Mouse (Mus musculus): ENCODE data around the gene Papss2. TPM values are rescaled to one million over a fixed set of nuclear protein-coding genes. Genes with fewer than 3 reads are reported as not detected.
A peak's percentile ranks its signal among the peaks of the same experiment; 100 is the strongest.

The Papss2 gene
- 129 and 168 TPM in 2 replicates for polyA plus RNA-seq (2012; rRNA removed)

DNA sequence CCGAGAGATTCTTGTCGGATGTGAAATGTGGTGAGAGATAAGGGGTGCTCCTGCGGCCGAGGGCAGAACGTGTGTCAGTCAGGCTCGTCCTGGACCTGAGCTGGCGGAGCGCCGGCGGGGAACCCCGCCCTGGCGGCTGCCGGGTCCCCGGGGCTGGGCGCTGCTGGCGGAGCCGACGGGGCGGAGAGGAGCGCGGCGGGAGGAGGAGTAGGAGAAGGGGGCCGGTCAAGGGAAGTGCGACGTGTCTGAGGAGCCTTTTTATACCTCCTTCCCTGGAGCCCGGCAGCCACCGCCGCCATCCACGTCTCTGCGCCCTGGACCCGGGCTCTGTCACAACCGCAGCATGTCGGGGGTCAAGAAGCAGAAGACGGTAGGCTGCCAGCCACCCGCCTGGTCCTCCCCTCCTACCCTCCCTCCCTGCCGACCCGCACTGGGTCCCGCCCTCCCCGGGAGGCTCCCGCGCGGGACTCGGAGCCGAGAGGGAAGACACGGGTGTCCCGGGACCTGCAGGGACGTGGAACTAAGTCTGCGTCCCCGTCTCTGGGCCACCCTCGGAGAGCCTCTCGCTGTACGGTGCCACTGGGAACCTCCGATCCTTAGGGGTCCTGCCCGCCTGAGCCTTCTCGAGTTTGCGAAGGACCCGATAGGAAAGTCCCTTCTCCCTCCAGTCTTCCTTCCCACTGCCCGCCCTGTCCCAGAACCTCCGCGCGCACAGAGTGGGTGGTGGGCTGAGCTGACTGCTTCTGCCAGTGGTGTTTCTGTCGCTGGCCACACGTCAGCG is at the start of gene Papss2:
Gene Papss2, plus strand, starts transcription at position 285 of the 781 bp plus-strand sequence.
- peak within 1 kb of the TSS; percentile 73 for H3K4me3 ChIP-seq (ENCODE audit: insufficient read depth, low read depth, low read length)
- peak; percentile 89 for DNase-seq
- TF ChIP-seq POLR2A (IDR thresholded peaks at IDR 0.05; ENCODE audit: low read depth, low read length) (peak; percentile 48), CTCF (conservative IDR thresholded peaks at IDR 0.05; ENCODE audit: insufficient read depth, insufficient read length, low read depth, low read length) (no peak)
- H3K36me3 ChIP-seq (ENCODE audit: control insufficient read depth, insufficient read depth, low read length) = no peaks in the 10 kb centered on the region
- H3K27me3 ChIP-seq (replicated peaks; ENCODE audit: control insufficient read depth, insufficient read depth, low read length) = no peaks in the 10 kb centered on the region
- H3K4me1 ChIP-seq (ENCODE audit: control insufficient read depth, insufficient read depth, low read length) = peaks cover 24% of the 10 kb centered on the region
- 1% methylated on average over 63 of the region's 64 CpGs for WGBS
- H3K27ac ChIP-seq (ENCODE audit: insufficient read depth, low read depth, low read length) = peak within 1 kb of the TSS; percentile 42; the same call in 1 of the 2 replicates

DNA sequence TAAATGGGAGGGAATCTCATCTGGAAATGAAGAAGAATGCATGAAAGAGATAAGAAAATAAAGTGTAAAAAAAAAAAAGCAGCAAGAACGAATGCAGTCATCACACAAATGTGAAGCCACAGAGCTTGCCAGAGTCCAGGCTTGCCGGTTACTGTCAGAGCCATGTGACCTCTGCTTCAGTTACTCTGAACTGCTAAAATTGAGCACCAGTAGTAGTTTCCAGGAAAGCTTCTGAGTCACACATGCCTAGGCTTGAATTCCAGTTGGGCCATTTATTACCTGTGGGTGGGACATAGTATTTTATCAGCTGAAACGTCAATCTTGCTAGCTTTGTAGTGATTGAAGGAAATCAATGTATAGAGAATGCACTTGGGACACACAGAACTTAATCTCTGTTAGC is 48.2 kb upstream of the Papss2 start:
- no peaks in the 10 kb centered on the region for H3K36me3 ChIP-seq (ENCODE audit: control insufficient read depth, insufficient read depth, low read length)
- TF ChIP-seq CTCF (conservative IDR thresholded peaks at IDR 0.05; ENCODE audit: insufficient read depth, insufficient read length, low read depth, low read length) = no peak
- TF ChIP-seq POLR2A (IDR thresholded peaks at IDR 0.05; ENCODE audit: low read depth, low read length) = no peak
- no peak overlapping the region for H3K27ac ChIP-seq (ENCODE audit: insufficient read depth, low read depth, low read length)
- no peaks in the 10 kb centered on the region for H3K27me3 ChIP-seq (replicated peaks; ENCODE audit: control insufficient read depth, insufficient read depth, low read length)
- WGBS = 33% methylated on average over 3 of the region's 3 CpGs
- DNase-seq = peak; percentile 69
- peaks cover 9% of the 10 kb centered on the region; the same call in 1 of the 2 replicates for H3K4me1 ChIP-seq (ENCODE audit: control insufficient read depth, insufficient read depth, low read length)
- no peak overlapping the region for H3K4me3 ChIP-seq (ENCODE audit: insufficient read depth, low read depth, low read length)

DNA sequence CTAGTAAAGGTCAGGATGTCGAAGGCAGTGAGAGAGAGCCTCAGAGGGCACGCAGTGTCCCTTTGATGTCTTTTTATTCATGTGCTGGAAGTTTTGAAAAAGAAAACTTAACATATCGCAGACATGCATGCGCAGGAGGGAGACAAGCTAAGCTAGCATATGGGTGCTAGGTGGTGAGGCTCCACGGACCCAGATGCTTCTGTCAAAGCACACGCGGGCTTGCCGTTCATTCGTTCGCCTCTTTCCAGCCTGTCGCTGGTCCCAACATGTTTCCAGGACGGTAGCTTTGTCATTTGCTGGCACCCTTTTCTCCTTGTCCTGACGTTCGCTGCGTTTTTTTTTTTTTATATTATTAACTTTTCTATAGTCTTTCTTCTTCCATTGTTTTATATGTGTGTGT is 47.4 kb upstream of the Papss2 start:
- 89% methylated on average over 15 of the region's 15 CpGs for WGBS
- no peak for DNase-seq
- Histone ChIP-seq H3K27ac (ENCODE audit: insufficient read depth, low read depth, low read length) (no peak overlapping the region), H3K4me3 (ENCODE audit: insufficient read depth, low read depth, low read length) (no peak overlapping the region), H3K36me3 (ENCODE audit: control insufficient read depth, insufficient read depth, low read length) (no peaks in the 10 kb centered on the region), H3K4me1 (ENCODE audit: control insufficient read depth, insufficient read depth, low read length) (peaks cover 9% of the 10 kb centered on the region; the same call in 1 of the 2 replicates), H3K27me3 (replicated peaks; ENCODE audit: control insufficient read depth, insufficient read depth, low read length) (no peaks in the 10 kb centered on the region)
- TF ChIP-seq CTCF (conservative IDR thresholded peaks at IDR 0.05; ENCODE audit: insufficient read depth, insufficient read length, low read depth, low read length) (no peak), POLR2A (IDR thresholded peaks at IDR 0.05; ENCODE audit: low read depth, low read length) (no peak)

DNA sequence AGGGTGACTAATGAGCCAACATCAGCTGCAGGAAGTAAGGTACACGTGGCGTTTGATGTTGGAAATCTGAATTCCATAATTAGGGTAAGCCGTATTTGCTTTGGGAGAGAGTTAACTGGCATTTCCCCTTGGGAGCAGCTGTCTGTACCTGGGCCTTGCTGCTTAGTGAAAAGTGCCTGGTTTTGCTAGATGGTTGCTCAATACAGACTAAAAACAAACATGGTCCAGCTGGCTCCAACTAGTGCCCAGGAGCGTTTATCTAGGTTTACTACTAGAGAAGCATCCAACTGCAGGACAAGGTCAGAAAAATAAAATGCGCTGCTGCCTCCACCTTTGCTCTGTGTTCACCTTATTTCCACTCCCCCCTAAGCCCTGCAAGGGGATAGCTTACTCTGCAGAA is 45.1 kb upstream of the Papss2 start:
- Histone ChIP-seq H3K4me1 (ENCODE audit: control insufficient read depth, insufficient read depth, low read length) (peaks cover 9% of the 10 kb centered on the region; the same call in 1 of the 2 replicates), H3K4me3 (ENCODE audit: insufficient read depth, low read depth, low read length) (no peak overlapping the region), H3K27ac (ENCODE audit: insufficient read depth, low read depth, low read length) (no peak overlapping the region), H3K27me3 (replicated peaks; ENCODE audit: control insufficient read depth, insufficient read depth, low read length) (no peaks in the 10 kb centered on the region), H3K36me3 (ENCODE audit: control insufficient read depth, insufficient read depth, low read length) (no peaks in the 10 kb centered on the region)
- TF ChIP-seq POLR2A (IDR thresholded peaks at IDR 0.05; ENCODE audit: low read depth, low read length) (no peak), CTCF (conservative IDR thresholded peaks at IDR 0.05; ENCODE audit: insufficient read depth, insufficient read length, low read depth, low read length) (no peak)
- 39% methylated on average over 5 of the region's 5 CpGs for WGBS
- peak; percentile 25 for DNase-seq

DNA sequence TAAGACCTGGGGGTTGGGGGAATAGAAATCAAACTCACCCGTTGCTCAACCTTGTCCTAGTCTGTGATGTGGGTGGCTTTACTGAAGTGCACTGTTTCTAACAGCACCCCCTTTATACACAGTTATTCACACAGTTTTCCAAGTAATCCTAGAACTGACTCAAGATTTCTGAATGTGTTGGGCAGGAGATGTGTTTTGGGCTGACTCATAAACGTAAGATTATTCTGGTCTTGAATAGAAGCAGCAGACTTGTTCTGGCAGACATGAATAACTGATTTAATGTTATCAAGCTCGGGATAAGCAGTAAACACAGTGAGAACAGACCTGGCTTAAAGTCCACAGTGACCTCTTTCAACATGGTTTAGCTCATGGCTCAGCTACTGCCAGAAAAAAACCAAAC is 44.1 kb upstream of the Papss2 start:
- TF ChIP-seq POLR2A (IDR thresholded peaks at IDR 0.05; ENCODE audit: low read depth, low read length) (no peak), CTCF (conservative IDR thresholded peaks at IDR 0.05; ENCODE audit: insufficient read depth, insufficient read length, low read depth, low read length) (no peak)
- WGBS = 52% methylated on average over 3 of the region's 3 CpGs
- H3K4me3 ChIP-seq (ENCODE audit: insufficient read depth, low read depth, low read length) = no peak overlapping the region
- peaks cover 9% of the 10 kb centered on the region; the same call in 1 of the 2 replicates for H3K4me1 ChIP-seq (ENCODE audit: control insufficient read depth, insufficient read depth, low read length)
- H3K27ac ChIP-seq (ENCODE audit: insufficient read depth, low read depth, low read length) = no peak overlapping the region
- DNase-seq = peak; percentile 23
- H3K27me3 ChIP-seq (replicated peaks; ENCODE audit: control insufficient read depth, insufficient read depth, low read length) = no peaks in the 10 kb centered on the region
- H3K36me3 ChIP-seq (ENCODE audit: control insufficient read depth, insufficient read depth, low read length) = no peaks in the 10 kb centered on the region

DNA sequence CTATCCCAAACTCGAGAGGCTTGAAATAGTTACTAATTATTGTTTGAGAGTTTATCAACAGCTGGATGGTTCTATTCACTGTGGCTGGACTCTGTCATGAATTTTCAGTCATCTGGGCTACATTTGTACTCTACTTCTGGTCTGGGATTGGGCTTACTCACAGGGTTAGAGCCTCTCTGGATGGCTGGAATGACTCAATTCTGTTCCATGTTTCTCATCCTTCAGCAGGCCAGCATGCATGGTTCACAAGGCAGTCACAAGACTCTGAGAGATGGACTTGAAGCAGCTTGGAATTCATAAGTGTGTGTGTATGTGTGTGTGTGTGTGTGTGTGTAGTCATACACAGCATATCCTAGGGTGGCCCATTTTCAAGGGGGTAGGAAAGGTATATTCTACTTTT is 43.5 kb upstream of the Papss2 start:
- TF ChIP-seq POLR2A (IDR thresholded peaks at IDR 0.05; ENCODE audit: low read depth, low read length) (no peak), CTCF (conservative IDR thresholded peaks at IDR 0.05; ENCODE audit: insufficient read depth, insufficient read length, low read depth, low read length) (no peak)
- Histone ChIP-seq H3K4me1 (ENCODE audit: control insufficient read depth, insufficient read depth, low read length) (peaks cover 9% of the 10 kb centered on the region; the same call in 1 of the 2 replicates), H3K27ac (ENCODE audit: insufficient read depth, low read depth, low read length) (no peak overlapping the region), H3K27me3 (replicated peaks; ENCODE audit: control insufficient read depth, insufficient read depth, low read length) (no peaks in the 10 kb centered on the region), H3K4me3 (ENCODE audit: insufficient read depth, low read depth, low read length) (no peak overlapping the region), H3K36me3 (ENCODE audit: control insufficient read depth, insufficient read depth, low read length) (no peaks in the 10 kb centered on the region)
- 43% methylated on average over 1 of the region's 1 CpGs for WGBS
- DNase-seq = peak; percentile 24

DNA sequence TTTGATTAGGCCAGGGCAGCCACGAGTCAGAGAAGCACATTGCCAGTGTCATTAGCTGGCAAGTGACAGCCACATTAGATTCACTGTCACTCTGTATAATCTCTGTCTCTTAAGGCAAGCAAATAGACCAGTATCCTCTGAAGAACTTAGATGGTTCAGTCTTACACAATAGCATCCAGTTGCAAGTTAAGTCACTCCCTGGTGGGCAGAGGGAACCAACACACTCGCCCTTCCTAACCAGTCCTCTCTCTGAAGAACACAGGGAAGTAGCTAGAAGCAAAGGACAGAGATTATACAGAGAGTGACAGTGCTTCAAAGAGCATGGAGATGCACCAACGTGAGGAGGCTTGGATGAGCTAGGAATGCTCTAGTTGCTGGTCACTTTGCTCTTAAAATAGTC is 42.3 kb upstream of the Papss2 start:
- Histone ChIP-seq H3K27ac (ENCODE audit: insufficient read depth, low read depth, low read length) (no peak overlapping the region), H3K4me1 (ENCODE audit: control insufficient read depth, insufficient read depth, low read length) (peaks cover 9% of the 10 kb centered on the region; the same call in 1 of the 2 replicates), H3K36me3 (ENCODE audit: control insufficient read depth, insufficient read depth, low read length) (no peaks in the 10 kb centered on the region), H3K4me3 (ENCODE audit: insufficient read depth, low read depth, low read length) (no peak overlapping the region), H3K27me3 (replicated peaks; ENCODE audit: control insufficient read depth, insufficient read depth, low read length) (no peaks in the 10 kb centered on the region)
- 75% methylated on average over 3 of the region's 3 CpGs for WGBS
- TF ChIP-seq CTCF (conservative IDR thresholded peaks at IDR 0.05; ENCODE audit: insufficient read depth, insufficient read length, low read depth, low read length) = no peak
- TF ChIP-seq POLR2A (IDR thresholded peaks at IDR 0.05; ENCODE audit: low read depth, low read length) = no peak
- DNase-seq = no peak
